Mouse (Mus musculus) thymus, adult 18-20 months (tissue): ENCODE results near the gene Cul4b.
"Not testable (repeated sequence)": the region's sequence is repeated elsewhere in the genome, so short reads cannot be mapped to it uniquely, and the experiment has no call there.

ENCODE experiments used
- DNase-seq, 2 experiments: peaks; one replicate each; pipeline ENCODE4 v3.0.0; 2022; ENCODE audit warnings: mixed read lengths in 2 of 2

Cul4b gene

GRCm38 (mm10) chrX:38576078-38576477 is at the start of gene Cul4b:
Gene Cul4b, minus strand, starts transcription at chrX:38576196.
- no peak for DNase-seq

- DNase-seq, result peak in 1 of 2 experiments; percentile 5
These were observed 25.0 kb upstream of the Cul4b start for GRCm38 (mm10) chrX:38600995-38601369.

- DNase-seq, result peak; percentile 51 to 71
These were observed 24.4 kb upstream of the Cul4b start, which contains the start of gene Mcts1 for GRCm38 (mm10) chrX:38600177-38600994. Gene Mcts1, plus strand, starts transcription at chrX:38600578.

- DNase-seq, result no peak
These were observed 17.3 kb upstream of the Cul4b start for GRCm38 (mm10) chrX:38593180-38593889.

GRCm38 (mm10) chrX:38591749-38592148 is 15.8 kb upstream of the Cul4b start:
- no peak for DNase-seq

GRCm38 (mm10) chrX:38589827-38590226 is 13.8 kb upstream of the Cul4b start:
- no peak for DNase-seq

- DNase-seq, result no peak
These were observed 7.3 kb upstream of the Cul4b start for GRCm38 (mm10) chrX:38583261-38583660.

GRCm38 (mm10) chrX:38581140-38581539 is 5.1 kb upstream of the Cul4b start:
- no peak for DNase-seq

GRCm38 (mm10) chrX:38566521-38567205 is 9.3 kb downstream of the Cul4b start:
- no peak for DNase-seq

GRCm38 (mm10) chrX:38565176-38565542 is 10.8 kb downstream of the Cul4b start:
- no peak for DNase-seq

- DNase-seq, result peak; percentile 73 to 81
These were observed 11.3 kb downstream of the Cul4b start for GRCm38 (mm10) chrX:38564542-38565175.

- DNase-seq, result peak; percentile 3 to 8
These were observed 12.0 kb downstream of the Cul4b start for GRCm38 (mm10) chrX:38563941-38564541.

GRCm38 (mm10) chrX:38553255-38553654 is 22.7 kb downstream of the Cul4b start:
- DNase-seq, result no peak

GRCm38 (mm10) chrX:38514556-38514955 is 61.4 kb downstream of the Cul4b start:
- no peak for DNase-seq

- no peak for DNase-seq
These were observed 71.2 kb downstream of the Cul4b start for GRCm38 (mm10) chrX:38504846-38505245.

GRCm38 (mm10) chrX:38502182-38502581 is 73.8 kb downstream of the Cul4b start:
- DNase-seq, result not testable (repeated sequence)

- DNase-seq, result not testable (repeated sequence)
These were observed 90.5 kb downstream of the Cul4b start for GRCm38 (mm10) chrX:38485464-38485863.
